In genomic region chr7:98380224-98380925, GRCm38 (mm10) we compare ENCODE assay signal across 28 mouse cellular contexts. TPM values are rescaled to one million over a fixed set of nuclear protein-coding genes. Genes with fewer than 3 reads are reported as not detected.
DNase-seq lines count a peak whose midpoint lies in the region; ATAC-seq and TF ChIP-seq lines count a peak whose summit lies in the region.
"Had no signal": no experiment of that assay in that cellular context is flagged by ENCODE, and none has a peak within 500 bp of the region (broad histone marks: within the 10 kb centered on the region; RNA-seq: fewer than 3 reads in every experiment).

No protein-coding gene starts in this region.

- no peak for TF ChIP-seq POLR2A in brain, embryonic 14.5 days (IDR thresholded peaks at IDR 0.05; ENCODE audit: borderline replicate concordance, extremely low read depth, insufficient read depth, insufficient read length, poor library complexity, severe bottlenecking)

- DNase-seq in forebrain, embryonic 14.5 days (ENCODE audit: low spot score), result peak; percentile 38
- DNase-seq in left cerebral cortex, postnatal 4 days, result peak; percentile 94
- no peak for DNase-seq in left cerebral cortex, adult 2 months (ENCODE audit: extremely low spot score in 1 of 2, low spot score in 2 of 2)
- peak; percentile 63 for DNase-seq in brain, embryonic 14.5 days (ENCODE audit: low read depth)
- peak; percentile 85 for DNase-seq in large intestine, adult 2 months (ENCODE audit: low read depth, low spot score)
- DNase-seq: adrenal gland, postnatal 25 days; cerebellum, postnatal 25 days; gastrocnemius, postnatal 14 days; heart, adult 11 months; heart, postnatal 10 days; kidney, adult 2 months; liver, embryonic 13.5 days; right cerebral cortex, postnatal 25 days; thymus, postnatal 14 days had no signal

- 0 out of 2 replicates have a peak, but pooled peaks have one; percentile 48 for ATAC-seq in forebrain, embryonic 14.5 days
- no peak for ATAC-seq in forebrain, embryonic 15.5 days (replicated peaks)
- ATAC-seq in megakaryocyte, adult 5-6 weeks (ENCODE audit: poor library complexity, severe bottlenecking), result no peak
- ATAC-seq: forebrain, embryonic 16.5 days had no signal

- no peaks in the 10 kb centered on the region for H3K36me3 ChIP-seq in forebrain, embryonic 14.5 days (ENCODE audit: control insufficient read depth, insufficient read depth, low read length)
- H3K36me3 ChIP-seq in forebrain, embryonic 15.5 days, result no peaks in the 10 kb centered on the region
- H3K36me3 ChIP-seq: embryonic facial prominence, embryonic 13.5 days; heart, embryonic 12.5 days; limb, embryonic 10.5 days; liver, embryonic 13.5 days; midbrain, embryonic 10.5 days had no signal

- no peak overlapping the region for H3K27ac ChIP-seq in forebrain, embryonic 14.5 days (ENCODE audit: low read depth, low read length)
- H3K27ac ChIP-seq in forebrain, embryonic 15.5 days (replicated peaks), result no peak overlapping the region
- no peak overlapping the region for H3K27ac ChIP-seq in left cerebral cortex, adult 2 months
- H3K27ac ChIP-seq: embryonic facial prominence, embryonic 13.5 days; kidney, postnatal 0 days; limb, embryonic 10.5 days; liver, embryonic 13.5 days; macrophage; midbrain, embryonic 10.5 days had no signal

- no peaks in the 10 kb centered on the region for H3K4me1 ChIP-seq in forebrain, embryonic 14.5 days (ENCODE audit: control insufficient read depth, insufficient read depth, low read length)
- no peaks in the 10 kb centered on the region for H3K4me1 ChIP-seq in forebrain, embryonic 15.5 days

- no peak overlapping the region for H3K4me2 ChIP-seq in forebrain, embryonic 14.5 days (ENCODE audit: low read length)
- H3K4me2 ChIP-seq in forebrain, embryonic 15.5 days (replicated peaks), result no peak overlapping the region
- H3K4me2 ChIP-seq: embryonic facial prominence, embryonic 13.5 days; heart, embryonic 12.5 days; liver, embryonic 13.5 days had no signal

- TF ChIP-seq CTCF in left cerebral cortex, adult 2 months (IDR thresholded peaks at IDR 0.05), result no peak
- no peak for TF ChIP-seq CTCF in brain, embryonic 14.5 days (IDR thresholded peaks at IDR 0.05; ENCODE audit: borderline replicate concordance, extremely low read depth, insufficient read depth, insufficient read length)

- no peaks in the 10 kb centered on the region for H3K27me3 ChIP-seq in forebrain, embryonic 14.5 days (replicated peaks; ENCODE audit: control insufficient read depth, insufficient read depth, low read length)
- H3K27me3 ChIP-seq in forebrain, embryonic 15.5 days, result no peaks in the 10 kb centered on the region
- H3K27me3 ChIP-seq: embryonic facial prominence, embryonic 13.5 days; heart, embryonic 12.5 days; liver, embryonic 13.5 days had no signal

- H3K4me3 ChIP-seq in forebrain, embryonic 14.5 days (ENCODE audit: low read depth, low read length), result no peak overlapping the region
- no peak overlapping the region for H3K4me3 ChIP-seq in forebrain, embryonic 15.5 days
- H3K4me3 ChIP-seq in left cerebral cortex, adult 2 months, result no peak overlapping the region
- H3K4me3 ChIP-seq: embryonic facial prominence, embryonic 13.5 days; heart, embryonic 12.5 days; limb, embryonic 10.5 days; liver, embryonic 13.5 days; midbrain, embryonic 10.5 days had no signal

- no peaks in the 10 kb centered on the region for H3K9me3 ChIP-seq in forebrain, embryonic 14.5 days (replicated peaks; ENCODE audit: control insufficient read depth, low read length)
- no peaks in the 10 kb centered on the region for H3K9me3 ChIP-seq in forebrain, embryonic 15.5 days
- H3K9me3 ChIP-seq: embryonic facial prominence, embryonic 13.5 days; heart, embryonic 12.5 days; limb, embryonic 10.5 days; liver, embryonic 13.5 days; midbrain, embryonic 10.5 days had no signal

- 68% methylated on average over 6 of the region's 6 CpGs for WGBS in forebrain, embryonic 14.5 days
- 62% methylated on average over 6 of the region's 6 CpGs for WGBS in forebrain, embryonic 15.5 days
- WGBS in large intestine, adult 2 months, result 38% methylated on average over 6 of the region's 6 CpGs

- intact Hi-C loops in left cerebral cortex, postnatal 4 days (cut with DNase I), result no loop called here
- intact Hi-C loops in left cerebral cortex, adult 2 months (cut with DNase I), result no loop called here

- H3K9ac ChIP-seq in forebrain, embryonic 14.5 days (ENCODE audit: low read length), result no peak overlapping the region
- no peak overlapping the region for H3K9ac ChIP-seq in forebrain, embryonic 15.5 days (replicated peaks)
- H3K9ac ChIP-seq: embryonic facial prominence, embryonic 13.5 days; heart, embryonic 12.5 days; liver, embryonic 13.5 days had no signal

RNA-seq across cellular contexts. Expression of gene Tsku, which starts 19.2 kb away (rescaled TPM):
- polyA plus RNA-seq in forebrain, embryonic 14.5 days (2014; fragmentation: Nextera tagmentation; extraction: Ambion mirVana), result 10.5 and 10.8 TPM in 2 replicates
- polyA plus RNA-seq in forebrain, embryonic 15.5 days (2015; fragmentation: Nextera tagmentation; extraction: Ambion mirVana), result 7.9 and 8.6 TPM in 2 replicates
- total RNA-seq in left cerebral cortex, postnatal 4 days (2021), result 10 to 100 TPM; 11.5 TPM
- total RNA-seq in left cerebral cortex, adult 2 months (2021), result 1 to 10 TPM; 2.9 to 3.4 TPM
- polyA plus RNA-seq in brain, embryonic 14.5 days (2012; rRNA removed), result 16.0 and 19.1 TPM in 2 replicates
- polyA plus RNA-seq in large intestine, adult 2 months (2012; rRNA removed), result 5.5 and 26.3 TPM in 2 replicates
- not detected in 2 replicates for total RNA-seq in megakaryocyte, adult 5-6 weeks (2015)
- total RNA-seq in megakaryocyte, adult 5-6 weeks (2017), result 0.07 and 0.37 TPM in 2 replicates

RNA-seq across cellular contexts. Expression of gene Acer3, which starts 59.4 kb away (rescaled TPM):
- 10.1 and 11.3 TPM in 2 replicates for polyA plus RNA-seq in forebrain, embryonic 14.5 days (2014; fragmentation: Nextera tagmentation; extraction: Ambion mirVana)
- polyA plus RNA-seq in forebrain, embryonic 15.5 days (2015; fragmentation: Nextera tagmentation; extraction: Ambion mirVana), result 9.1 and 10.8 TPM in 2 replicates
- 10 to 100 TPM; 10.1 to 10.6 TPM for total RNA-seq in left cerebral cortex, postnatal 4 days (2021)
- 10 to 100 TPM; 22.2 to 25.4 TPM for total RNA-seq in left cerebral cortex, adult 2 months (2021)
- 10.5 and 11.0 TPM in 2 replicates for polyA plus RNA-seq in brain, embryonic 14.5 days (2012; rRNA removed)
- 8.9 and 13.4 TPM in 2 replicates for polyA plus RNA-seq in large intestine, adult 2 months (2012; rRNA removed)
- total RNA-seq in megakaryocyte, adult 5-6 weeks (2015), result 98.2 and 107 TPM in 2 replicates
- 84.2 and 85.4 TPM in 2 replicates for total RNA-seq in megakaryocyte, adult 5-6 weeks (2017)

RNA-seq across cellular contexts. Expression of gene Gucy2d, which starts 59.8 kb away (rescaled TPM):
- 0.10 and 0.16 TPM in 2 replicates for polyA plus RNA-seq in forebrain, embryonic 14.5 days (2014; fragmentation: Nextera tagmentation; extraction: Ambion mirVana)
- polyA plus RNA-seq in forebrain, embryonic 15.5 days (2015; fragmentation: Nextera tagmentation; extraction: Ambion mirVana), result not detected in 2 replicates
- total RNA-seq in left cerebral cortex, postnatal 4 days (2021), result under 1 TPM in 1 of 2 experiments, not detected in 1; 0.24 TPM
- total RNA-seq in left cerebral cortex, adult 2 months (2021), result not detected
- 0.11 TPM in 1 of 2 replicates, not detected in the other for polyA plus RNA-seq in brain, embryonic 14.5 days (2012; rRNA removed)
- polyA plus RNA-seq in large intestine, adult 2 months (2012; rRNA removed), result 0.04 TPM in 1 of 2 replicates, not detected in the other
- total RNA-seq in megakaryocyte, adult 5-6 weeks (2015), result not detected in 2 replicates
- total RNA-seq in megakaryocyte, adult 5-6 weeks (2017), result not detected in 2 replicates
- total RNA-seq: adrenal gland, postnatal 25 days; ES-E14; layer of hippocampus, postnatal 10 days had no signal
- polyA plus RNA-seq: embryonic facial prominence, embryonic 13.5 days; forebrain, embryonic 16.5 days; heart, embryonic 12.5 days; kidney, adult 2 months; kidney, postnatal 0 days; liver, embryonic 13.5 days; lung, embryonic 16.5 days; macrophage; midbrain, embryonic 10.5 days; neural tube, embryonic 11.5 days; stomach, embryonic 14.5 days had no signal

Comparison
In these comparisons a context has a peak if more than half of its experiments do, and no peak if none do; other contexts are left out.
1. DNase-seq: peak in forebrain, embryonic 14.5 days (single experiment), left cerebral cortex, postnatal 4 days (single experiment), brain, embryonic 14.5 days (single experiment) and large intestine, adult 2 months (single experiment); none in left cerebral cortex, adult 2 months (0 of 2).